Mouse (Mus musculus): ENCODE measurements around the gene Apol6.

Apol6 gene

DNA sequence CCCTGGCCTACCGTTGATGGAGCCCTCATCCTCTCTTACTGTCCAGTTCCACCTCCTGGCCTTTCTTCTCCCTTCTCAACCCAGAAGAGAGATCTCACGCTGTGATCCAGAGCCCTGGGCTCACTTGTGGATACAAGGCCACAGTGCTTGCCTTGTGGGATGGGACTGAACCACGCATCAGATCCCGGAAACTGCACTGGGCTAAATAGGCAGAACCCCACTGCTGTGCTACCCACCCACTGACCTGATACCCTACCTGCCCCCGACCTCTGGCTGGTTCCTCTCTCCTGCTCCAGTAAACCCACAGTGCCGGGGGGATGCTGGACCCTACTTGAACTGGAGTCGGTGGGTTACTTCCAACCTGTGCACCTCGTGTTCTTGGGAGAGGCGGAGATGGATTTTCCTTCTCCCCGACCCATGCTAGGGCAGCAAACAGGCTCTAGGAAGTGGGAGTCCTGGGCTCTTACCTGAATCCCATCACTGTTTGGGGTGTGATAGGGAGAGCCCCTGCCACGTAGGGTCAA, 26.3 kb downstream of the Apol6 start:
- no peak for DNase-seq (ENCODE audit: low read depth)

DNA sequence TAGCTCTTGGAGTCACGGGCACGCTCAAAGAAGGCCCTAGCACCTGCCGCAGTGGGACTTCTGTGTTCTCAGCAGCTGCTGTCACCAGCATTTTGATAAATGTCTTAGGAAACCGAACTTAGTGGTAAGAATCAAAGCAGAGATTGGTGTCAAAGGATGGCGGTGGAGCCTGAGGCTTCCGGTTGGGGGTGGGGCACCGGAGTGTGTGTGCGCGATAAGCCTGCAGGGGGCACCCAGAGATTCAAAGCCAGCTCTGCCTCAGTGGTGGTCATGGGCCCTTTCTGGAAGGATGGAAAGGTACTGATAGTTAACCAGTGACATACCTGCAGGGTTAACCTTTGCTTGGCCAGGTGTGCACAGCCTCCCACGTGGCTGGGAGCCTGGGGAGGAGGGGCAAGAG, 27.0 kb downstream of the Apol6 start:
- peak; percentile 68 for DNase-seq (ENCODE audit: low read depth)

DNA sequence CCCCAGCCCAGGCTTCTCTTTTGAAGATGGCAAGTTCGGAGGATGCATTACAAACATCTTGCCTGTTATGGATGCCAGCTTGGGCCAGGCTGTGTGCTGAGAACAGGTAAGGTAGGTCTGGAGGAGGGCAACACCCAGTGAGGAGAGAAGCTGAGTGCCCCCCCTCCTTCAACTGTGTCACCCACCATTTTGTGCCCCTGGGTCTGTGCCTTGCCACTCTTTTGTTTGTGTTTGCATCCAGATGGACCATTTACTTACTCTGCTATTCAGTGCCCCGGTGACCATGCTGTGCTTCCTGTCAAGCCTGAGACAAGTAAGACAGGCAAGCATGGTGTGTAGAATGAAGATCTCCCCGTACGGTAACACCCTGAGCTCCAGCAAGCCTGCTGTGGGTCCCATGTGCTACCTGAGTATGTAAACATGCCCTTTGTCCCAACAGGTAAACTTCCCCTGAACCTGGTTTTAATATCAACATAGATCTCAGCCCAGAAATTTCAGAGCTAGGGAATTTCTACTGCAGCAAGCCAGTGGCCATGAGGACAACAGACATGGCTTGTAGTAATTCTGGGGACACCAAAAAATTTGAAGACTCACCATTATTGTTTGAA, 28.1 kb downstream of the Apol6 start:
- DNase-seq (ENCODE audit: low read depth): no peak

DNA sequence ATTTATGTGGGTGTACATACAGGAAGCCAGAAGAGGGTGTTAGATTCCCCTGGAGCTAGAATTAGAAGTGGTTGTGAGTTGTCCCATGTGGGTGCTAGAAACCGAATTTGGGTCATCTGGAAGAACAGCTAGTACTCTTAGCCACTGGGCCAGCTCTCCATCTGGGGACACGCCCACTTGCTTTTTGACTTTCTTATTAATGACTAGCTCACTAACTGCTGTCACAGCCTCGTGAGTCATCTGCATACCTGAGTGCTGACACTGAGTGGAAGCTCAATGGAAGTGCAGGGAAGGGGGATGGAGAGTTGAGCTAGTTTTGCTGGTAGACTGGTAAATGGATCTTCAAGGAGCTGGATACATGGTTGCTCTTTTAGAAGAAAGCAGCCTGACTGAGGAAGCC, 32.0 kb downstream of the Apol6 start:
- DNase-seq (ENCODE audit: low read depth): no peak

DNA sequence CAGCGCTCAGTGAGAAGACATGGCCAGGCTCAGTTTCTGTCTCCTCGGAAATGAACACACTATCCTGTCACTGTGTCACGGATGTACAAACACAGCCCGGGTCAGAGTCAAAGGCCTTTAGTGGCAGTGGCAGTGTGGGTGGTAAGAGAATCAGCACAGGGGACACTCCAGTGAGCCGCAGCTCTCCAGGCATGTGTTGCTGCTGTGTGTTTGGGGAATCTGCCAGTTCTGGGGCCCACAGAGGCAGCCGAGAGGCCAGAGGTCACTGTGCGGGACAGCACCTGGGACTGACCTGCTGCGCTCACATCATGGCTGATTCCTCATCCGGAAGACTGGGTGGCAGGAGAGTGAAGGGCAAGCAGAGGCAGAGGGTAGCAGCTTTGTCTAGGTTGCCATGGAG, 33.4 kb downstream of the Apol6 start:
- no peak for DNase-seq (ENCODE audit: low read depth)

DNA sequence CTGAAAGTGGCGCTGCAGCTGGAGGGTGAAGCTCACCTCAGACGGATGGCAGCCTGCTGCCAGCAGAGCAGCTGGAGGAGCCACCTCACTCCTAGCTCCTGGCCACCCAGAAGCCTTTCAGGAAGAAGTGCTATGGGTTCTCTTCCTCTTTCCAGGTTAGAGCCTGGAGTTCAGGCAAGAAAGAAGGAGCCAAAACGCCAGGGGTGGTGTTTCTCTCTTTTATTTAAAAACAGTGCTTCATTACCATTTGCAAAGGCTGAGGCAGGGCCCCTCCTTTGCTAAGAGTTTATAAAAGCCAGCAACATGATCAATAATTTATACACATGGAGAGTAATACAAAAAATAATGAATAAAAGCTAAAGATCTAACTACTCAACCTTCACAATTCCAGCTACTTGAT, 34.3 kb downstream of the Apol6 start:
- DNase-seq (ENCODE audit: low read depth): no peak

DNA sequence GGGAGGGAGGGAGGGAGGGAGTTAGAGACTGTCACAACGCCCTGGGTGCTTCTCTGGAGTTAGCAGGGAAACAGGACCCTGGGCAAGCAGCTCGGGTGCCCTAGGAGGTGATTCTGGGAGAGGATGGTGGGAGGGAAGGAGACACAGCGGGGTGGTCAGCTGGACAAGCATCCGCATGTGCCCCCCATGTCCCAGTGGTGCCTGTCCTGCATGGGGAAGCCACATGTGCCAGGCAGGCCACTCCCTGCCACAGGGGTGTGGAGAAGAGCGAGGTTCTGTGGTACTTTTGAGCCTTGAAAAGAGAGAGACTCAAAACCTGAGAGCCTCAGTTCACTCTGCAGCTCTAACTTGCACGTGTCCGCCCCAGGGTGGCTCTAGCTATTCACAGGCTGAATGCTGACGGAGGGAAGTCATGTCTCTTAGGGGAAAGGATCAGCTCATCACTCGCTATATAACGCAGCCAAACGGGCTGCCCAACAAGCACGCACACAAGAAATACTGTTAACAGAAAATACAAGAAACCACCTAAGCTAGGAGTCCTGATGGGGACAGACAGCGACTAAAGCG, 34.8 kb downstream of the Apol6 start:
- no peak for DNase-seq (ENCODE audit: low read depth)

DNA sequence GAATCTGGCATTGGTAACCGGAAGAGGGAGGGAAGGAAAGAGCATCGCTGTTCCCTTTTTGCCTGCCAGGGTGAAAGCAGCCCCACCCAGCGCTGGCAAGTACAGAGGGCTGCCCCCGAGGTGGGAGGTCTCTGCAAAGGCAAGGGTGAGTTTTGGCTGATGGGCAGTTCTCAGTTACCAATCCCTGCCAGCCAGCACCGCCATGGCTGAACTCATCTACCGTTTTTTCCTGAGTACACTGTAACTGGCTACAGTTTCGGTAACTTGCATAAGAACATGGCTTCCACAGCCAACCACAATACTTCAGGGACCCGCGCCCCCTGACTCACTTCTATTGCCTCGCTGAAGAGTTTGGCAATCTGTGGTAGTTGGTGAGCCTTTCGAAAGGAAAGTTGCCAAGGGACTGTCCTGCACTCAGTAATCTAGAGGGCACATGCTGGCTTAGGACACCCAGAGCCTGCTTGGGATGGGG, 35.4 kb downstream of the Apol6 start:
- no peak for DNase-seq (ENCODE audit: low read depth)

DNA sequence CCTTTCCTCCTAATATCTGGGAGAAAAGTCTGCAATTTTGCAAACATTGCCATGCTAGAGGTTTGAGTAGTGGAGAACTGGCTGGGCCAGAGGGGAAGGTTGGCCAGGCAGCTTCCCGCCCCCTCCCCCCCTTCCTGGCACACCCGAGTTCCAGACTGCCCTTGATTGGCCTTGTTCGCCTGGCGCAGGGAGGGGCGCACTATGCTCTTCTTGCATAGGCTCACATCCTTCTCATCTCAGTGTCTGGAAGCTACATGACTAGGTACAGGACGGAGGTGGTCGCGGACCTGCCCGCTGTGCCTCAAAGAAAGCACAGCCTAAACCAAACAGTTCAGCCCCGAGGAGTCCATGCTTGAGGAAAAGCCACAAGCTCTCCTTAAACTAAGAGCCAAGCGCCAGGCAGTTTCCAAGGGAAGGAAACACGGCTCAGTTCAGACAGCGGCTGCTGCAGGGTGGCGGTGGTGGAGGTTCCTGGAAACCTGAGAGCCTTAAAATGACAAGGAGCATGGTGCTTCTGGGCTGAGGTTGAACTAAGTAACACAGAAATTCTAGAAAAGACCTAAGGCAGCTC, 36.2 kb downstream of the Apol6 start:
- DNase-seq (ENCODE audit: low read depth): no peak

DNA sequence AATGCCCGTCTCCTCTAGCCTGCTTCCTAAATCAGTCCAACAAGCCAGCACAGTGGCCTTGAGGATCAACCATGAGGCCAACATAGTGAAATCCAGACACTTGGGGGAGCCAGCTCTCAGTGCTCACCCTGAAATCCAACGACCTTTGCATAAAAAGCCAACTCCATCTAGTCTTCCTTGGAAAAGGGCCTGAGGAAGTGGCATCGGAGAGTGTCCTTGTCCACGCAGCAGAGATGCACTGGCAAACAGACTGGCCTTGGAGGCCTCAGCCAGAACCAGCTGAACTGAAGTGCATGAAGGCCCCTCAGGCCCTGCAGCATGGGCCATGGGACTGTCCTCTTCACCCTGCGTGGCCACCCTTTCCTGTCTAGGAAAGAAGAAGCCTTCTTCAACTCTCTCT, 36.9 kb downstream of the Apol6 start:
- DNase-seq (ENCODE audit: low read depth): no peak

DNA sequence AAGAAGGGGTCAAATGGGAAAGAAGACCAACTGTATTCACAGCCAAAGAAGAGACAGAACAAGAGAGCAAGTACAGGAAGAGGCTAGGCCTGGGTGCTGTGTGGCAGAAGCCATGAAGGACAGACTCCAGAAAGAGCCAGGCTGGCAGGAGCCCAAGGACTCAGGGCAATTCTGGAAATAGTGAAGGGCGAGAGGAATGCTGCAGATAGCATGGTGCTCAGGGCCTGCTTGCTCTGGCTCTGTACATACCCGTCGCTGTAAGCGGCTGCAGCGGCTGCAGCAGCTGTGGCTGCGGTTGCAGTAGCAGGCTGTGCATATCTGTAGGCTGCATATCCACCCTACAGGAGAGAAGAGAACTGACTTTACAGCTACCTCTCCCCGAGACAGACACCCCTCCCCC, 41.3 kb downstream of the Apol6 start:
- no peak for DNase-seq (ENCODE audit: low read depth)

DNA sequence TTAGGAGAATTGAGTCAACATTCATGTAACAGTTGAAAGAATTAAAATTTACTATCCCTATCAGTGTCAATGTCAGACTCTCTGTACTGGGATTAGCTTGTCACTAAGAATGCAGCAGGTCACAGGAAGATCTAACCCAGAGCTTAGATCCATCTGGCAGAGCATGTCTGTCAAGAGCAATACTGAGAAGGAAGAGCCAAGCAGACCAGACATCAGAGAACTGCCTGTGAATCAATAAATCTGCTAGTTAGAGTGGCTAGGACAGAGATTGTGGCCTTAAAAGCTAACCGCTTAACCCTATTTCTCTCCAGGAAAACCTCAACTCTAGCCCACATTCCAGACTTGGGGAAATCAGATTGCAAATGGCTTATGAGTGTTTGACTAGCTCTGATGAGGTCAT, 42.0 kb downstream of the Apol6 start:
- DNase-seq (ENCODE audit: low read depth): no peak

DNA sequence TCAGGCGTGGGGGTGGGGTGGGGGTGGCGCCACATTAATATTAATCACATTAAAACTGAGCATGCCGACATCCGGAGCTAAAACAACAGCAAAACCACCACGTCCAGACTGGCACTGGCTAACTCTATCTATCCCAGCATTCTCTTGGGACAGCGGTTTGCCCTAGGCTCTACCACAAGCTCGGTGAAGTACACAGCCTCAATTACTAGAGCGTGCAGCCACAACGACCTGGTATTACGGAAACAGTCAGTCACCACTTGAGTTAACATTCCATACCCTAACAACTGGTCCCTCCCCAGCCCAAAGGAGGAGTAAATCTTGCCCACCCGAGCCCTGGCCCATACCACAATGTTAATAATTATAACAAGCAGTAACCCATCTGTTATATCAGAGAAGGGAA, 44.7 kb downstream of the Apol6 start:
- no peak for DNase-seq (ENCODE audit: low read depth)

DNA sequence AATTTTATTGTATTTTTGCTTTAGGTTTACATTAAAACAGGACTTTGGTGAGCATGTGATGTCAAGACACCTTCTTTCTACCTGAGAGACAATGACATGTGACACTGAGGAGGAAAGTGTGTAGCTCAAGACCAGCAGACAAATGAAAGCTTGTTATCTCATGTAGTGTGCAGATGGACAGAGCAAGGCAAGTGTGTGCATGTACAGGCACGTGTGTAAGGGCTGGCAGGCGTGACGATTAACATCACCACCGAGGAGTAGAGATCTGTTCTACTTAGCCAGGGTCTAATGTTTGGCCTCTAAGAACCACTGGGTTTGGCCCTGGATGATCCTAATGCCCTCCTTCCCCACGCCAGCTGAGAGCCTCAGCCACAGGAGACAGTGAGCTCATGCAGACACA, 46.0 kb downstream of the Apol6 start:
- no peak for DNase-seq (ENCODE audit: low read depth)

DNA sequence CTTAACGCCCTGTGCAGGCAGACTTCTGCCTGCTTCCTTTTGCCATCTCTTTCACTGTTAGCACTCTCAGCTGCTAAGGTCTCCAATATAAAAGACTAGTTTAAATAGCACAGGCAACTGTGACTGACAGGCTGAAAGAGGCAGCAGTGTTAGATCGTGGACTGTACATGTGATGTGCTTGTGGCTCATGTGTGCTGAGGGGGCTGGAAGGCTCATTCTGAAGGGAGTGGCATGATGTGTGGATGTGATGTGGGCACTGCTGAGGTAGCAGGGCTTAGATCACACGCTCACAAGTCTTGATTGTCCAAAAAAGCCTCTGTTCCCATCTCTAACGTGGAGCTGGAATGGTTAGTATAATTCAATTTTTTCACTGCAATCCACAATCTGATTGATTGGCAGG, 46.9 kb downstream of the Apol6 start:
- DNase-seq (ENCODE audit: low read depth): no peak

DNA sequence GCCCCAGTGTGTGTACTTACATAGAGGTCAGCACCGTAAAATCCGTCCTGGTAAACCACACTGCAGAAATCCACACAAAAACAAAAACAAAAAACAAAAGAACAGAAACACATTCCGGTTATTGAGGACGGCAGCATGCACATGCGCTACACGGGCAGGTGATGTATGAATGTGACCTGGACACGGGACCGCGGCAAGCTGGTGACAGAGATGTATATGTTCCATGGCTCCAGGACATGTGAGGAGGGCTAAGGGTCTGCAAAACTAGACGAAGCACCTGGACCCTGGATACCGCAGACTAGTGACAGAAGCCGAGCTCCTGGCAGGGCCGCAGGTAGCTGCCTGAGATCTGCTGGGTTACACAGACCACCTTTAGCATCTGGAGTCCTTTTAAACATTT, 49.9 kb downstream of the Apol6 start:
- DNase-seq (ENCODE audit: low read depth): no peak

DNA sequence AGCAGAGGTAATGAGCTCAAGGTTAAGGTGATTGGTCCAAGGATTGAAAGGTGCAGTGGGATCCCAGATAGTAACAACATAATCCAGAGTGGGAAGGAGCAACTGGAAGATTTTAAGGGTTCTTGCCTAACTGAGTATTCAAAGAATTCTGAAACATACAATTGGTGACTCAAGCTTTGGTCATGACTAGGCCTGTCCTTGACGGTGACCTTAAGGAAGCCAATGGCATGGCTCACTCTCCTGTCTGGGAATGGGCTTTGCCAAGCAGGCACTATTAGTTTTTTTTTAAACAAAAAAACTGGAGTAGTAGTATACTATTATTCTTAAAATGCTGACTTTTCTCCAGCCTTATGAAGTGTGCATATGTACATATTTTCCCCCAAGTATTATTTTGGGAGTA, 50.7 kb downstream of the Apol6 start:
- DNase-seq (ENCODE audit: low read depth): no peak

DNA sequence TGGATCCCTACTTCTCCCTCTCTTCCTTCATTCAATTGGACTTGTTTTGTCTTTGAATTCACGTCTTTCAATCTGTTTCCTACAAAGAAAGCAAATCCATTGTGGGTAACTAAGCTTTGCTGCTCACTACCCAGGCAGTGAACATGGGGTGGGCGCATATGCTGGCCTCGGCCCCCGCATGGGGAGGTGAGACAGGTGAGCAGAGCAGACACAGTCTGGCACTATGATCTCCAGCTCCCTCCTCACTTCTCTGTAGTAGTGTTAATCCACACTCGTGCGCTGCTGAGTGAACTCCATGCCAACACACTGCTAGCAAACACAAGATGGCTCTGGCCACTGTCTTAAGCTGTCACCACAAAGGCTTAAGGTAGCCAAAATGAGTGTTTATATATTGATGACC, 52.8 kb downstream of the Apol6 start:
- DNase-seq (ENCODE audit: low read depth): no peak

DNA sequence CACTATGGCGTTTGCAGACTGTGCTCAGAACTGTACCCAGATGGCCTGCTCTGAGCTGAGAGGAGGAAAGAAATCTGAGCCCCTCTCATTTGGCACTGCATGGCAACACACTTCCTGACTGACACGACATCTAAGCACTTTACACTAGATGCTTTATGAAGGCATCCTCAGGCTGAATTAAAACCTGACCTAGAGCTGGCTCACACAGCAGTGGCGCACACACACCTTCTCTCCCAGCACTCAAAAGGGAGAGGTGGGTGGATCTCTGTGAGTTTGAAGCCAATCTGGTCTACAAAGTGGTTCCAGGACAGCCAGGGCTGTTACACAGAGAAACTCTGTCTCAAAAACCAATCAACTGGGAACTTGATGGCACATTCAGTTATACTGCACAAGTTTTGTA, 55.2 kb downstream of the Apol6 start:
- no peak for DNase-seq (ENCODE audit: low read depth)

DNA sequence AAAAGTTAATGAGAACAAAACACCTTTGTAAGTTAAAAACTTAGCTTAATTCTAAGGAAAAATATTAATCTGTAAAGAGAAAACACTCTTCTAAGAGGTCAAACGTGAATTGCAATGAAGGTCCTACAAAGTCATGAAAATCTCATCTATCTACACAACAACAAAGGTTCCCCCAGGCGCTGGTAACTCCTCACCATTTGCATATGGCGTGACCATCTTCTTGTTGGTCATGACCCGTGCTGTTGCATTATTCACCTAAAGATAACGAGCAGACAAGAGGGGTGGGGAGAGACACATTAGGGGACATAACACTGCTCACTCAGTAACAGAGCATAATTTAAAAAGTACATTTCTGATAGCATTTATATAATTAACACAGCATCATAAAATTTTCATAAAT, 58.2 kb downstream of the Apol6 start:
- DNase-seq (ENCODE audit: low read depth): no peak

DNA sequence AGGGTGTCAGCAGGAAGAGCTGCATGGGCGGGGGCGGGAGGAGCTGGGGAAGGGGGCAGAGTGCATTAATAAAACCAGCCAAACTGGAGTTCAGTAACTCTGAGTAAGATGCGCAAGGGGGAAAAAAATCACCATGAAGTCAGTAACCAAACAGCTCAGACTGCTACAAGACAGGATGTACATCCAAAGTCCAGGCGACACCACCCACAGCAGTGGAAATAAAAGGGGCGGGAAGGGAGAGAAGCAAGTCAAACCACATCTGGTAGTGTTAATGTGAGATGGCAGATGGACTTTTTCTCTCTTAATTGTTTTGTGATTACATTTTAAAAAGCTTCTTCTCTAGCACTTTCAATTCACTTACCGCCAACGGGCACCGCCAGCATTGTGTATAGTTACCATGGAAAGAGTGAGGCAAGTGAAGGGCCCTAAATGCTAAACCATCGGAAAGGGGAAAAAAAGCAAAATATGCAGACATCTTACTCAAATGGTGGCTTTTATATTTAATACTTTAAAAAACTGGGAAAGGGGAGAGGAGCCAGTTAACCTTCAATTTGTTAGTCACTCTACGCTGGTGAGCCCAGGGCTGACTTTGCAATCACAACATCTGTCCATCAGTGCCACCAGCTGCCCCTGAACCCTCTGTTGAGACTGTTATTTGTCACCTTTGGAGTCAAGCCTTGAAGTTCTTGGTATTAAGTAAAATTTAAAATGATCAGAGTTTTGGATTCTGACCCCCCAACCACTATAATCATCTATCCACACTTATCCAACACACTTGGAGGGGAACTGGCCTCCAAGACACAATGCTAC, 60.0 kb downstream of the Apol6 start:
- no peak for DNase-seq (ENCODE audit: low read depth)

DNA sequence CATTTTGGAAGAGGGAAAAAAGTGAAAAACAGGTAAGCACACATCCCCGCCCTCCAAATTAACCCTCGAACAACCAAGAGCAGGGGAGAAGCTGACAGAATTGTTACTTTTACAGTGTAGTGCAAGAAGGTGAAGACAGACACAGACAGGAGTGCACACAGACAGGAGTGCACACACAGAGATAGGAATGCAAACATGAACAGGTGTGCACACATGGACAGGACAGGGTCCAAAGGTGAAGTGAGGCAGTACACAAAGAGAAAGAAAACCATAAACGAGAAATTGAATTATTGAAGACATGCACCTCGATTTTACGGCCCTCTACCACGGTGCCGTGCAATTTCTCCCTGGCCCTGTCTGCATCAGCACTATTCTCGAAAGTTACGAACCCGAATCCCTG, 60.7 kb downstream of the Apol6 start:
- no peak for DNase-seq (ENCODE audit: low read depth)

Data from induced T-regulatory cell, adult 2 months (primary cell).